Mouse (Mus musculus): ENCODE results near the gene Gh.

- TF ChIP-seq CTCF (IDR thresholded peaks at IDR 0.05; ENCODE audit: control insufficient read depth, insufficient read depth, insufficient replicate concordance, low read depth, low read length) = no peak
- no peak for TF ChIP-seq POLR2A (IDR thresholded peaks at IDR 0.05; ENCODE audit: control insufficient read depth, low read depth, low read length)
Measured at GRCm38 (mm10) chr11:106286206-106286605, 15.5 kb downstream of the Gh start.
